Mouse (Mus musculus): ENCODE measurements around the gene Clec2g.

Gene Clec2g

GRCm38 (mm10) chr6:128934081-128934480, at the start of gene Clec2g:
TSS of gene Clec2g (plus strand) at chr6:128934381.
- WGBS = 92% methylated on average over 4 of the region's 4 CpGs

- 76% methylated on average over 6 of the region's 6 CpGs for WGBS
These were observed 46.9 kb upstream of the Clec2g start, which contains the start of gene Clec2i for GRCm38 (mm10) chr6:128887091-128887790. TSS of gene Clec2i (plus strand) at chr6:128887588.

GRCm38 (mm10) chr6:128888834-128889233, 45.3 kb upstream of the Clec2g start:
- WGBS = 85% methylated on average over 5 of the region's 5 CpGs

- WGBS = 83% methylated on average over 2 of the region's 2 CpGs
These were observed 43.2 kb upstream of the Clec2g start, which contains the start of gene BC035044 for GRCm38 (mm10) chr6:128890948-128891355. TSS of gene BC035044 (minus strand) at chr6:128891126.

- 79% methylated on average over 3 of the region's 3 CpGs for WGBS
These were observed 38.7 kb upstream of the Clec2g start for GRCm38 (mm10) chr6:128895404-128896001.

DNA sequence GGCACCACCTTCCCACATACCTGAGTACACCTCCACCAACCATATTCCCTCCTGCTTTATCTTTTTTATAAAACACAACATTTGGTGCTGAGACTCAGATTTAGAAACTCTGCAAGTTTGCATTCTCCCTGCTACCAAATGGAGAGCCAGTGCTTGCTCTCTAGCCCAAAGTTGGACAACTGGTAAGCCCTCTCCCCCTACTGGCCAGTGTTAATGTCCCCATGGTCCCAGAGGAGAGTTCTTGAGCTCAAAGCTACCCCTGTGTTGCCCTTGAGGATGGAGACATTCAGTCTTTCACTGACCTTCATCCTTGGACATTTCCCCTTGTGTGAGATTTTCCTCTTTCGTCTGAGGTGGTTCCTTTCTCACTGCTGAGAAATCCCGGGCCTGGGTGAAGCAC, 34.1 kb upstream of the Clec2g start:
- 85% methylated on average over 2 of the region's 2 CpGs for WGBS

DNA sequence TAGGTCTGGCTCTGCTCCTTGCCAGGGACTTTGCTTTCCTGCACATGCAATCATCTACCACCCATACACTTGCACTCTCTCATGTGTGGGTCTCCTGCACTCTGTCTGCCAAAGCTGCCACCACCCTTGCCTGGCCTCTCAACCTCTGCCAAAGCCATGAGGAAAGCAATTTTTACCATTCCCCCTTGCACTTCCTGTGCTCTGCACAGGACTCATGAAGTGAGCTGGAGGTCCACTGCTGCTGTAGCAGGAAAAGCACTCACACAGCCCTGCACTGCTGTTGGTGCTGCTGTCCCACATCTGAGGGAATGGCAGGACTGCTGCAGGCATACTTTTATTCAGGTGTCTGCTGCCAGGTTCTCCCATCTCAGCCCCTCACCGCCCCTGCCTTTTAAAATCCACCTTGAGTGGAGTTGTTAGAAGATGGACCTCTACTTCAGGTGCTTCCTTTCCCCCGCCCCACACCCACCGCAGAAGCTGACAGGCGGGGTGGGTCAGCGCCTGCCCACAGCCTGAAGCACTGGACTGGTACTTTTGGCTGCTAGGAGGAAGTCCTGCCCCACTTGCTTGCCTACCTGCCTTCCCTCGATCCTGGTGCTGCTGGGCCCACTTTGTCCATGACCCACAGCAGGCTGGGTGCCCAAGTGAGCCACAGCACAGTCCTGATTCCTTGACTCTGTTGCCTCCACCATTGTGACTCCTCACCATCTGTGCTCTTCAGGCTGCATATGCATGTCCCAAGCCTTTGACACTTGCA, 33.2 kb upstream of the Clec2g start:
- WGBS = 85% methylated on average over 6 of the region's 6 CpGs

DNA sequence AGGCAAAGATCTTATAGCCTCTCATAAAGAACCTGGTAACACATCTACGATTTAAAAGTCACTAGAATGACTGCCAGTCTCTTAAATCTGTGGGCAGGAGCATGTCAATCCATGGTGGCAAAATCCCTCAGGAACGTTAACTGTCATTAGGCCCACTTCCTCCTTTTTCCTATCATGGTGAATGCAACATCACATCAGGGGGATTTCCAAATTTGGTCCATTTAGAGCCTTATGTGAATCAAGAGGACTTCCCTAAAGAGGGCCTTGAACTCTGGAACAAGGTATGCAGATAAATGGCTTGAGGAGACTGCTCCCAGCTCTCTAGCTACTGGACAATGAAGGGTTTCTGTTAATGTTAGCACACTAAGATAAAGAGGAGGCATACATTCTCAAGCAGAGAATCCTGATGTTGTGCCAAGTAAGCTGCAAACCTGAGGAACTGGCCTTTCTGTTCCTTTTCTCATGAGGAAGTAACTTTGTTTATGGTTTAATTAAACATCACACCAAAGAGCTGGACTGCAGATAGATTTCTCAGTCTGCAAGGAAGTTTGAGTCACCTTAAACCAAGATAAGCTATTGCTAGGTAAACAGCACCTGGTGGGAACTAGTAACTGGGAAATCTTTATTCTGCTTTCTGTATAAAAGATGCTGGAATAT, 20.5 kb upstream of the Clec2g start:
- 77% methylated on average over 2 of the region's 2 CpGs for WGBS

DNA sequence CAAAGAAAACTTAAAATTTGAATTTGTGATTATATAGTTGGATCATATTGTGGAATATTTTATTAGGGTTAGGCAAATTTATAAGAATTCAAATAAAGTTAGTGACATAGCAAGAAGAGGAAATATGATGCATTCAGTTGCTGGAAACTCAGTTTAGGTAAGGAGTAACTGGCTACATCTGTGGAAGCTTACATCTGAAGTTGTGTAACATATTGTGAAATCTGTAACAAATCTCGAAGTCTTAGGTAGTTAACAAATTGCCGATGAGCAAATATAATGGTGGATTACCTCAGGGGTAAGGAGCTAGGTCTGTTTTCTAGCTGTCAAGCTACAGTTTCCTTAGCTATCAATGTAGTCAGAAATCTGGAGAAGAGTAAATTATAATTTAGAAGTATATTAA, 16.9 kb upstream of the Clec2g start:
- WGBS = 83% methylated on average over 2 of the region's 2 CpGs

- WGBS = 75% methylated on average over 2 of the region's 2 CpGs
These were observed 1.1 kb upstream of the Clec2g start for GRCm38 (mm10) chr6:128933050-128933449.

DNA sequence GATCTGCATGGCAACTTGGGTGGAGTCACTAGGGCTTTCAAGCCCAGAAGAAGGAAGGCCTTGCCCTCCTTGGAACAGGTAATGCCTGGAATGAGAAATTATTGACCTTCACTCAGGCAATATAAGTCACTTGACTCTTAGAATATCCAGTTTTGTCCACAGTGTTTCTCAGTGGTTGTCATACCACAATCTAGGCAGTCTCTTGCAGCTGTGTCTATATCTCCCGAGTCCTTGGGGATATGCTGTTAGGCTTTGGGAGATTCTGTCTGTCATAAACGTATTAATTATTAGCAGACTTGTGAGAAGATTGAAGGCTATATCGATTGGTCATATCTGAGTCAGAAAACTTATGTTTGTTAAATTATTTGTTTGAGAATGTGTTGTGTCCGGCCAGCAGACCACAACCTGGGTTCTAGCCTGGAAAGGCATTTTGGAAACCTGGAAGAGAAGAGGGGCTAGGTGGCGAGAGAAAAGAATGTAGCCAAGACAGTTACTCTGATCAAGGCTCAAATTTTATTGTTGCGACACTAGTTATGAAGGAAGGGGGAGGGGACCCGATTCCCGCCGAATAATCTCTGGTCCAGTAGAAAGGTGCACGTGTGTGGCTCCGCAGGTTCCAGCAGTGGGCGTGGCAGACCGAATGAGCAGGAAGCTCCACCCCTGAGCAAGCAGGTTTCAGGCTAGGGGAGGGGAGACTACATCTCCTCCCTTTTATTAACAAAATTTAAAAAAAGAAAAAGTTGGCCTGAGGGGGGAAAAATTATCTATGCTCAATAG, 1.9 kb downstream of the Clec2g start:
- WGBS = 90% methylated on average over 5 of the region's 13 CpGs

GRCm38 (mm10) chr6:128941646-128942421, 7.7 kb downstream of the Clec2g start:
- WGBS = 60% methylated on average over 5 of the region's 5 CpGs

DNA sequence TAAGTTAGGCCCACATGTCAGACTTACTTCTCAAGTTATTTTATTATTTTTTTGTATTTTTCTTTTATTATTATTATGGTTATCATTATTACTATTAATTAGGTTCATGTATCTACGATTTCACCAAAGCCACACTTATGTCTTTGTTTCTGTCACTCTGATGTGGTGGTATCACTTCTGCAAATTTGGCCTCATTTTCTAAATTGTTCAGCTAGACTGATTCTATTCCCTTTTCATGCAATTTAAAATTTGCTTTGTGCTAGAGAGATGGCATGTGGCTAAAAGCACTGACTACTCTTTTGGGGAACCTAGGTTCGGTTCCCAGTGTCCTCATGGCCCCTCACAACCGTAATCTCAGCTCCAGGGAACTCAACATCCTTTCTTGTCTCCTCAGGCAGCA, 11.4 kb downstream of the Clec2g start:
- 91% methylated on average over 3 of the region's 3 CpGs for WGBS

DNA sequence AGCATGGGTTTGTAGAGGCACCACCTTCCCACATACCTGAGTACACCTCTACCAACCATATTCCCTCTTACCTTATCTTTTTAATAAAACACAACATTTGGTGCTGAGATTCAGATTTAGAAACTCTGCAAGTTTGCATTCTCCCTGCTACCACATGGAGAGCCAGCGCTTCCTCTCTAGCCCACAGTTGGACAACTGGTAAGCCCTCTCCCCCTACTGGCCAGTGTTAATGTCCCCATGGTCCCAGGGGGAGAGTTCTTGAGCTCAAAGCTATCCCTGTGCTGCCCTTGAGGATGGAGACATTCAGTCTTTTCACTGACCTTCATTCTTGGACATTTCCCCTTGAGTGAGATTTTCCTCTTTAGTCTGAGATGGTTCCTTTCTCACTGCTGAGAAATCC, 26.9 kb downstream of the Clec2g start:
- WGBS = 91% methylated on average over 1 of the region's 1 CpGs

- WGBS = 87% methylated on average over 2 of the region's 2 CpGs
These were observed 27.9 kb downstream of the Clec2g start for GRCm38 (mm10) chr6:128962108-128962507.

- WGBS = 90% methylated on average over 1 of the region's 1 CpGs
These were observed 35.6 kb downstream of the Clec2g start for GRCm38 (mm10) chr6:128969741-128970140.

- WGBS = 95% methylated on average over 20 of the region's 20 CpGs
These were observed 36.6 kb downstream of the Clec2g start for GRCm38 (mm10) chr6:128970508-128971393.

GRCm38 (mm10) chr6:128971394-128972039, 37.3 kb downstream of the Clec2g start:
- WGBS = 89% methylated on average over 1 of the region's 1 CpGs

DNA sequence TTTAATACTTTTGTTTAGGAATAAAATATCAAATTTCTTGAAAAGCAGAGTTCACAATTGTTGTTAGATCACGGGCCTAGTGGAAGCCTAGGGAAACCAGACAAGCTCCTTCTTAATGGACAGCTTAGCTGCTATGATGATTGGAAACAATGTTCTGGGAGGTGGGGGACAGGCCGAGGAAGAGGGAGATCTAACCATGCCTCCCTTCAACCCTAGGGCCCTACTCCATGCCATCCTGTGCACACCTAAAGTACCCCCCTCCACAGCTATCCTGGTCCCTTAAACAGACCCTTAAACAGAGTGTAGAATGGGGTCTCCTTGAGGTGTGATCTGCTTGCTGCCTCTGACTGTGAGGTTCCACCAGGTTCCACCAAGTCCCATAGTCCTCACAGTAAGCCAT, 38.0 kb downstream of the Clec2g start:
- WGBS = 97% methylated on average over 2 of the region's 2 CpGs

All from cerebral cortex, adult 2 months (tissue).